Mouse (Mus musculus): ENCODE data around the gene Scaf11. TPM values are rescaled to one million over a fixed set of nuclear protein-coding genes. Genes with fewer than 3 reads are reported as not detected.

Gene Scaf11
- total and polyA plus RNA-seq, 3 experiments = 9.6 to 54.0 (median 45.9) TPM

DNA sequence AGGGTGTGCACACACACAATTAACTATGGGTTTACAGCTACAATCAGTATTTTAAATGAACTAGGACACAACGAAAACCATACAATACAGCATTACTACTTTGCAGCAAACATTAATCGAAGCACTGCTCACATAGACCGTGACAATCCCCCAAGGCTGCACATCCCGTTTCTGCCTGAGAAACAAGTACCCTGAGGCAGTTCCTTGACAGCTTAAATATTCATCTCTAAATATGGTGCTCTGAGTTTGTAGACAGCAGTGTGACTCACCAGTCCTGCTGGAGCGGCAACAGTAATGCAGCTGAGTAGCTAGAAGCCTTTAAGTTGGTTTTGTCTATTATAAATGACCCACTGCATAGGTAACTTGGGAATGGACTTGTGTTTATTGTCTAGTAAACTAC, 55.1 kb downstream of the Scaf11 start:
- no peak overlapping the region for H3K9ac ChIP-seq (ENCODE audit: low read depth, low read length)
- H3K4me3 ChIP-seq = no peak overlapping the region
- no peak for TF ChIP-seq POLR2A (IDR thresholded peaks at IDR 0.05; ENCODE audit: insufficient read depth, low read depth, low read length)
- no peak for TF ChIP-seq CTCF (IDR thresholded peaks at IDR 0.05)
- no peak for TF ChIP-seq EP300 (IDR thresholded peaks at IDR 0.05; ENCODE audit: insufficient read depth, low read depth, low read length)
- no peaks in the 10 kb centered on the region for H3K79me2 ChIP-seq (replicated peaks; ENCODE audit: control insufficient read depth, insufficient read depth, low read length)
- no peaks in the 10 kb centered on the region for H3K27me3 ChIP-seq (ENCODE audit: control insufficient read depth, insufficient read depth, low read length)
- DNase-seq = no peak
- no peaks in the 10 kb centered on the region for H3K4me1 ChIP-seq (ENCODE audit: control insufficient read depth, insufficient read depth, low read length)
- H3K36me3 ChIP-seq (ENCODE audit: control insufficient read depth, insufficient read depth, low read length) = peaks cover 2% of the 10 kb centered on the region
- WGBS = 90% methylated on average over 5 of the region's 5 CpGs
- intact Hi-C loops (cut with DNase I) = no loop called here
- no peak overlapping the region for H3K27ac ChIP-seq

DNA sequence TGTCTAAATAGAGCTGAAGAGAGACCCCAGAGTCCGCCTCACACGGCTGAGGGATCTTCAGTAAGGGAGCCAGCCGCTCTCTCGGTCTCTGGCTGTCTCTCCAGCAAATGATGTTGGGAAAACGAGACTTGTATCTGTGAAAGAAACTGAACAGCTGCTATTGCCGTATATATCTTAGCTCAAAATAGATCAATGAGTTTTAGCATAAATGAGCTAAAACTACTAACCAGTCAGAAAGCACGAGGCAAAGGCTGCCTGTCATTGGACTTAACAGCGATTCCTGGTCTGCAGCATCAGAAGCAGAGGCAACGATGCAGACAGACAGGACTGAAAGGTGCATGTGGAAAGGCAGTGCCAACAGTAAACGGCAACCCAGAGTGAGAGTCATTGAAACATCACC, 62.3 kb downstream of the Scaf11 start:
- no peak for DNase-seq
- Histone ChIP-seq H3K27me3 (ENCODE audit: control insufficient read depth, insufficient read depth, low read length) (no peaks in the 10 kb centered on the region), H3K4me3 (no peak overlapping the region), H3K27ac (no peak overlapping the region), H3K9ac (ENCODE audit: low read depth, low read length) (no peak overlapping the region), H3K36me3 (ENCODE audit: control insufficient read depth, insufficient read depth, low read length) (peaks cover 5% of the 10 kb centered on the region), H3K79me2 (replicated peaks; ENCODE audit: control insufficient read depth, insufficient read depth, low read length) (no peaks in the 10 kb centered on the region), H3K4me1 (ENCODE audit: control insufficient read depth, insufficient read depth, low read length) (no peaks in the 10 kb centered on the region)
- WGBS = 90% methylated on average over 10 of the region's 10 CpGs
- intact Hi-C loops (cut with DNase I) = no loop called here
- TF ChIP-seq EP300 (IDR thresholded peaks at IDR 0.05; ENCODE audit: insufficient read depth, low read depth, low read length) (no peak), CTCF (IDR thresholded peaks at IDR 0.05) (no peak), POLR2A (IDR thresholded peaks at IDR 0.05; ENCODE audit: insufficient read depth, low read depth, low read length) (no peak)

DNA sequence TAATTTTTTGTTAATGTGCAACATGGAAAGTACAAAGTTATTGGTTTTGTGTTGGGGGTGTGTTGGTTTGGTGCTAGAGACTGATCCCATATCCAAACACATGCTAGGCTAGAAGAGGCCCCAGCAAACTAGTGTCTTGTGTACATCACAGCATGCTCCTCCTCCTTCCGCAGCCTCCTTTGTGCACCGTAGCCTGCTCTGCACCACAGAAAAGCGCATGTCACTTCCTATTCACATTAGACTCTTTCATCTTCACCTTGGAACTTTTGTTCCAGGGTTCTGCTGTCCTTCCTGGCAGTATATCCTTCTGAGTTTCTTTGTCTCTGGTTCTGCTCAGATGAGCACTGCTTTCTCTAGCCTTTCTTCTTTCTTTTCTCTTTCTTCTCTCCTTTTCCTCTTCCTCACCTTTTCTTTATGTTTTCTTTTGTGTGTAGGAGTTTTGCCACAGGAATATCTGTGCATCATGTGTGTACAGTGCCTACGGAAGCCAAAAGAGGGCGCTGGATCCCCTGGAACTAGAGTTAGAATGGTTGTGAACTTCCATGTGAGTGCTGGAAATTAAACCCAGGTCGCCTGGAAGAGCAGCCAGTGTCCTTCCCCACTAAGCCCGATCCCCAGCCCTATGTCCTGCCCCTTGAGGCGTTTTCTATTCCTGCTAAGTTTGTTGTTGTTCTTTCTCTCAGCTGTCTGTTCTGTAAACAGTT, 63.9 kb downstream of the Scaf11 start:
- intact Hi-C loops (cut with DNase I) = no loop called here
- Histone ChIP-seq H3K4me3 (no peak overlapping the region), H3K27ac (no peak overlapping the region), H3K27me3 (ENCODE audit: control insufficient read depth, insufficient read depth, low read length) (no peaks in the 10 kb centered on the region), H3K79me2 (replicated peaks; ENCODE audit: control insufficient read depth, insufficient read depth, low read length) (no peaks in the 10 kb centered on the region), H3K4me1 (ENCODE audit: control insufficient read depth, insufficient read depth, low read length) (no peaks in the 10 kb centered on the region), H3K36me3 (ENCODE audit: control insufficient read depth, insufficient read depth, low read length) (peaks cover 3% of the 10 kb centered on the region), H3K9ac (ENCODE audit: low read depth, low read length) (no peak overlapping the region)
- WGBS = 88% methylated on average over 8 of the region's 8 CpGs
- no peak for DNase-seq
- TF ChIP-seq POLR2A (IDR thresholded peaks at IDR 0.05; ENCODE audit: insufficient read depth, low read depth, low read length) = no peak
- 0 out of 2 replicates have a peak, but pooled peaks have one; percentile 17 for TF ChIP-seq CTCF (IDR thresholded peaks at IDR 0.05)

DNA sequence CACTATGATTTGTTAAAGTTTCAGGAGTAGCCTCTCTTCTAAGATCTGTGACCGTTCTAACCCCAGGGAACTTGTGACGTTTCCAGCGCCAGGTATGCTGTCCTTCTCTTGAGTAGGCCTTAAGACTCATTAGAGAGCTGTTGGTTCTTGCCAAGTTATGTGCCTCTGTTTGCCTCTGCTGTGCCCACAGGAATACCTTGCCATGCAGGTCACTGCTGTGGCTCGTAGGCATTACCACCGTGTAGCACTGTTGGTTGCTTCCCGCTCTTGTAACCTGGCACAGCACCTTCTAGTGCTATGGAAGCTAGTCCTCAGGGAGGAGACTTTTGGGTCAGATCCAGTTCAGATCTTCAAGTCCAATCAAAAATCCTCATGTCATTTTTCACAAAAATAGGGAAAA, 65.6 kb downstream of the Scaf11 start:
- 94% methylated on average over 6 of the region's 6 CpGs for WGBS
- H3K36me3 ChIP-seq (ENCODE audit: control insufficient read depth, insufficient read depth, low read length) = no peaks in the 10 kb centered on the region; the same call in 1 of the 2 replicates
- H3K27me3 ChIP-seq (ENCODE audit: control insufficient read depth, insufficient read depth, low read length) = no peaks in the 10 kb centered on the region
- DNase-seq = no peak
- H3K4me3 ChIP-seq = no peak overlapping the region
- TF ChIP-seq POLR2A (IDR thresholded peaks at IDR 0.05; ENCODE audit: insufficient read depth, low read depth, low read length) (no peak), CTCF (IDR thresholded peaks at IDR 0.05) (no peak), EP300 (IDR thresholded peaks at IDR 0.05; ENCODE audit: insufficient read depth, low read depth, low read length) (no peak)
- H3K27ac ChIP-seq = no peak overlapping the region
- intact Hi-C loops (cut with DNase I) = no loop called here
- no peaks in the 10 kb centered on the region for H3K4me1 ChIP-seq (ENCODE audit: control insufficient read depth, insufficient read depth, low read length)
- no peak overlapping the region for H3K9ac ChIP-seq (ENCODE audit: low read depth, low read length)
- no peaks in the 10 kb centered on the region for H3K79me2 ChIP-seq (replicated peaks; ENCODE audit: control insufficient read depth, insufficient read depth, low read length)

DNA sequence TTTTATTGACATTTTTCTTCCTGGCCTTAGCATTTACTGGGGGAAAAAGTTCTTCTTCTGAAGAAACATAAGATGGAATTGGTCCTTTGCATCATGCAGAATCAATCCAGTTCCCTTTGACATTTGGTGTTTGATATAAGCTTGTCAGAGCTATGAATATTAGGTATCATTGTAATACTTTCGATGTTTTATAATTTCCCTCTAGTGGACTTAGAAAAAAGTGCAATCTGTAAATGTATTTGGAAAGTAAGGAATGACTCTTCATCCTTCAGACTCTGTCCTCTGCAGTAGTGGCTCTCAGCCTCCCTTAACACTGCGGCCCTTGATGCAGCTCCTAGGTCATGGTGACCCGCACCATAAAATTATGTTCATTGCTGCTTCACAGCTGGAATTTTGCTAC, 67.8 kb downstream of the Scaf11 start:
- Histone ChIP-seq H3K4me3 (no peak overlapping the region), H3K36me3 (ENCODE audit: control insufficient read depth, insufficient read depth, low read length) (no peaks in the 10 kb centered on the region; the same call in 1 of the 2 replicates), H3K27me3 (ENCODE audit: control insufficient read depth, insufficient read depth, low read length) (no peaks in the 10 kb centered on the region), H3K79me2 (replicated peaks; ENCODE audit: control insufficient read depth, insufficient read depth, low read length) (no peaks in the 10 kb centered on the region), H3K9ac (ENCODE audit: low read depth, low read length) (no peak overlapping the region), H3K27ac (no peak overlapping the region), H3K4me1 (ENCODE audit: control insufficient read depth, insufficient read depth, low read length) (no peaks in the 10 kb centered on the region)
- DNase-seq = no peak
- no peak for TF ChIP-seq POLR2A (IDR thresholded peaks at IDR 0.05; ENCODE audit: insufficient read depth, low read depth, low read length)
- peak; percentile 36 for TF ChIP-seq CTCF (IDR thresholded peaks at IDR 0.05)
- TF ChIP-seq EP300 (IDR thresholded peaks at IDR 0.05; ENCODE audit: insufficient read depth, low read depth, low read length) = no peak
- intact Hi-C loops (cut with DNase I) = no loop called here
- WGBS = 89% methylated on average over 3 of the region's 3 CpGs

DNA sequence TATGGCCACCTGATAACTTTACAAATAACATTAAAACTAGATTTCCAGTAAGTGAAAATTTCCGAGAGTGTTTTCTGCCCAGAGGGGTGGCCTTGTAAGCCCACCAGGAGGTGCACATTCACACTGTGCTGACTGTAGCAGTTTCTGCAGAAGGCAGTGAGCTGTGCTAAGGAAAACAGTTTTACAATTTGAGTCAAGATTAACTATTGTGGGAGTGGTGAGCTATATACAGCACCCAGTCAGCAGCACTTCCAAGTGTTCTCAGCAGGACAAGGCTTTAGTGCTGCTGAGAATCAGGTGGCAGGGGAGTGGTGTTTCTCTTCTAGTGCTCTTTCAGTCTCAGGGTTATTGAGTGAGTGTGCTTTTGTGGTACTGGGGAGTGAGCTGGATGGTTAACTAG, 72.1 kb downstream of the Scaf11 start:
- Histone ChIP-seq H3K79me2 (replicated peaks; ENCODE audit: control insufficient read depth, insufficient read depth, low read length) (no peaks in the 10 kb centered on the region), H3K9ac (ENCODE audit: low read depth, low read length) (no peak overlapping the region), H3K27me3 (ENCODE audit: control insufficient read depth, insufficient read depth, low read length) (no peaks in the 10 kb centered on the region), H3K36me3 (ENCODE audit: control insufficient read depth, insufficient read depth, low read length) (no peaks in the 10 kb centered on the region), H3K4me3 (no peak overlapping the region), H3K4me1 (ENCODE audit: control insufficient read depth, insufficient read depth, low read length) (no peaks in the 10 kb centered on the region), H3K27ac (no peak overlapping the region)
- TF ChIP-seq EP300 (IDR thresholded peaks at IDR 0.05; ENCODE audit: insufficient read depth, low read depth, low read length) = no peak
- no peak for TF ChIP-seq POLR2A (IDR thresholded peaks at IDR 0.05; ENCODE audit: insufficient read depth, low read depth, low read length)
- no peak for TF ChIP-seq CTCF (IDR thresholded peaks at IDR 0.05)
- 89% methylated on average over 1 of the region's 1 CpGs for WGBS
- intact Hi-C loops (cut with DNase I) = no loop called here
- DNase-seq = no peak

All from heart, adult 2 months (tissue).